Mouse (Mus musculus) retina, postnatal 7 days (tissue): ENCODE results near the gene Poc1b.
A peak's percentile ranks its signal among the peaks of the same experiment; 100 is the strongest.
"Not testable (repeated sequence)": the region's sequence is repeated elsewhere in the genome, so short reads cannot be mapped to it uniquely, and the experiment has no call there.

Experiments used
- DNase-seq: peaks from one replicate; pipeline ENCODE4 v3.0.0-alpha.2; 2012; ENCODE audit warnings: low read depth, low spot score

Gene Poc1b

DNA sequence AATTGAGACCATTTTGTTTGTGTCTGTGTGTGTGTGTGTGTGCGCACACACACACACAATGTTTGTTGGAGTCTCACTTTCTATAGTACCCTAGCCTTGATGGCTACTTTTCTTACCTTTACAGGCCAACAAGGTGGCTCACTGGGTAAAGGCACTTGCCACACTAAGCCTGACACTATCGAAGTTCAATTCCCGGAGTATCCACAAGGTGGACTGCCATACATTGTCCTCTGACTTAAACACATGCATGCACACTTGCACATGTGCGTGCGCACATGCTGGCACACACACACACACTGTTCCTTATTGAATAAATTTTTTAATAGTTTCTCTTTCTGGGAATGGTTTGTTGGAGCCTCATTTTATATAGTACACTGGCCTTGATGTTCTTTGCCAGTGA is 50.0 kb downstream of the Poc1b start:
- DNase-seq: no peak

GRCm38 (mm10) chr10:99157697-99158096 is 50.9 kb downstream of the Poc1b start:
- DNase-seq: not testable (repeated sequence)

DNA sequence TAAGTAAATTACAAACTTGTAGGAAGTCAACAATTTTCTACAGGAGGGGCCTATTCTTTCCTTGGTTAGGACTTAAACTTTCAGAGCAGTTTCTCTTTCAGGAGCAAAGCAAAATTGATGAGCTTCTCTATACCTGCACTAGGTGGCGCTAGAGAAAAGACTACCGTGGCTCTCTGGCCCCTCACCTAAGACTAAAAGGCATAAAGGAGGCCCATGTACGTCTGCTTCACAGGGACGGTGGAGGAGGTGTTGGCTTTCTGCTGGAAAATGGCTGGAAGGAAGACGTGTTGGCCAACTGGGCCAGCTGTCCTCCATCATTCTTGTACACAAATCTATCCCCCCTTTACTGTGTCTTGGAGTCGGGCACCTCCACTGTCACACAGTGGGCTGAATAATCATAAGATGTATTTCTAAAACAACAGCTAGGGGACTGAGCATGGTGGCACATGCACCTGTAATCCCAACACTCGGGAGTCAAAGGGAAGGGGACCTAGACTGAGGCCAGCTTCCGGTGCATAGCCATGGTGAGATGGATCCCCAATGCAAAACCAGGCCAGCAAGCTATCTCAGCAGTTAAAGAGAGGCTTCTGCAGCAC is 55.2 kb downstream of the Poc1b start:
- DNase-seq: peak; percentile 27

- no peak for DNase-seq
Observed at GRCm38 (mm10) chr10:99163002-99163401, 56.2 kb downstream of the Poc1b start.

- peak; percentile 38 for DNase-seq
Observed at GRCm38 (mm10) chr10:99164871-99165477, 58.1 kb downstream of the Poc1b start.

- DNase-seq: no peak
Observed at GRCm38 (mm10) chr10:99165751-99166282, 59.0 kb downstream of the Poc1b start.

- DNase-seq: no peak
Observed at GRCm38 (mm10) chr10:99166392-99166791, 59.6 kb downstream of the Poc1b start.

- DNase-seq: no peak
Observed at GRCm38 (mm10) chr10:99168404-99168803, 61.6 kb downstream of the Poc1b start.

GRCm38 (mm10) chr10:99168840-99169764 is 62.3 kb downstream of the Poc1b start:
- no peak for DNase-seq

GRCm38 (mm10) chr10:99169765-99170129 is 62.9 kb downstream of the Poc1b start:
- no peak for DNase-seq

GRCm38 (mm10) chr10:99171961-99172497 is 65.2 kb downstream of the Poc1b start:
- DNase-seq: no peak

DNA sequence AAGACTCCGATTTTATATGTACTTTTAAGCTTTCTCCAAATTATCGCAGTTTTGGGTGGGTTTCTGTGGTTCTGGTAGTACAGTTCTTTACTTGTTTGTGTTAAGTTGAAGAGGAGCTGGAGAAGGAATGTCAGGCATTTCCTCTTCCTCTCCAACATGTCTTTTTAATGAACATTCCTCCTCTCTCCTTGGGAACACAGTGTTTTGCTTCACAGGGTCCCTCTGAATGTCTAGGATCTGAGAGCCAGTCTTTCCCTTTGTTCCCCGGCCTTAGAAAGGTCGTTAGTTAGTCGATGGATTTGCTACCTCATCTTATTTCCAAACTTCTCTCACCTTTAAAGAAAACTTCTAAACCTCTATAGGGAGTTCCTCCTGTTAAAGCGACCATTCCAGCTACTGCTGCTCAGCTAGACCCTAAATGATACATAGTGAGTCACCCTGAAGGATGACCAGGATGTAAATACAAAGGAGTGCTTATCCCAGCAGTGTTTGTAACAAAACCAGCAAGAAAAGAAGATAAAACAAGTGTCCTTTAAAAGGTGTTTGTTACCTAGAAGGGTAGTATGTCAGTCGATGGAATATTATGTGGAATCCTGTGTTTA is 66.2 kb downstream of the Poc1b start:
- DNase-seq: no peak

DNA sequence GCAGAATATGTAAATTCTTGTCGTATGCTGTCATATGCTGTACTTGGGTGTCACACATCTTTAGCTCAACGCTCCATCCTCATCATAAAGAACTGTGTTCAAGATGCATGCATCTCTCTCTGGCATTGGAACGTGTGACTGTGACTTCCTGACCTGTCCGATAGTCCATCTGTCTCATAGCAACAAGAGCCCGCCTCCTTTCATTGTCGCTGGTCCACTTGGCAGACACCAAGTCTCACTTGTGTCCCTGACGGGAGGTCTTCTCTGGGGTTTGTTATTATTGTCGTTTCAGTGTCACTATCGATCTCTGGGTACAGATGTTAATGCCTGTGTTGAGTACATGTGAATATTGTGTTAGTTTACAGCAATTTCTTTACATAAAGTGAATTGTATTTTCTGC is 70.1 kb downstream of the Poc1b start:
- DNase-seq: no peak

DNA sequence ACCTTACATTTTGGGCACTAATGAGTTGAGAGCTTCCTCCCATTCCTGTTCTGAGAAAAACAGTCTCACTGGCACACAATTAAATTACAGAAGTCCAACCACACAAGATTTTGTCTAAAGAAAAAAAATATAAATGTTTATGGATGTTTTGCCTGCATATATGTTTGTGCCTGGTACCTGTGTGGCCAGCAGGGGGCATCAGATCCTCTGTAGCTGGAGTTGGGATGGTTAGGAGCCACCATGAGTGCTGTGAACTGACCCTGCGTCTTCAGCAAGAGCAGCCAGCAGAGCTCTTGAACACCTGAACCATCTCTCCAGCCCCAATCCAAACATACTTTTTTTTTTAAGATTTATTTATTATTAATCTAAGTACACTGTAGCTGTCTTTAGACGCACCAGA is 71.3 kb downstream of the Poc1b start:
- DNase-seq: no peak

- no peak for DNase-seq
Observed at GRCm38 (mm10) chr10:99179122-99179521, 72.3 kb downstream of the Poc1b start.

DNA sequence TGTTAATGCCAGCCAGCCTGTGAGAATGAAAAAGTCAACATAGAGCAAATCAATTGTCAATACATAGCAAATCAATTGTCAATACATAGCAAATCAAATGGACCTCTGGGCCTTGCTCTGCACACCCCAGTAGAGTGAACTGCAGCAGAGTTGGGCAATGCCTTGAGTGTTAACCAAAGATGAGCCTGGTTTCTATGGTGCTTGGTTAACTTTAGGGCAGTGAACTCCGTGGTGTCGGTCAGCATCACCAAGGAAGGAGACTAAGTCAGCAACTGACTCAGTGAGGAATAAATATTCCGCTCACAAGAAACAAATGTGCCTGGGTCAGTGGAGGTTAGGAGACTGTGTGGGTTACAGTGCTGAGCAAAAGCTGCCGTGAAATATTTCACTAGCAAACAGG is 72.7 kb downstream of the Poc1b start:
- no peak for DNase-seq

GRCm38 (mm10) chr10:99181497-99181896 is 74.7 kb downstream of the Poc1b start:
- DNase-seq: no peak

- no peak for DNase-seq
Observed at GRCm38 (mm10) chr10:99182107-99182506, 75.3 kb downstream of the Poc1b start.

- DNase-seq: no peak
Observed at GRCm38 (mm10) chr10:99188175-99188574, 81.3 kb downstream of the Poc1b start.

- DNase-seq: no peak
Observed at GRCm38 (mm10) chr10:99188656-99189603, 82.1 kb downstream of the Poc1b start.

- DNase-seq: no peak
Observed at GRCm38 (mm10) chr10:99190798-99191197, 84.0 kb downstream of the Poc1b start.
